Mouse (Mus musculus) forebrain, postnatal 0 days (tissue): Measurements from ENCODE around the gene Sdc3. TPM values are rescaled to one million over a fixed set of nuclear protein-coding genes. Genes with fewer than 3 reads are reported as not detected.
A peak's percentile ranks its signal among the peaks of the same experiment; 100 is the strongest.

Experiments
- ATAC-seq: fragments of 200-750 bp; cut with Nextera tagmentation; 2 replicates; pipeline ENCODE4 v1.8.0; 2017; ENCODE audit warnings: mild to moderate bottlenecking, moderate library complexity
- DNase-seq: peaks from one replicate; pipeline ENCODE4 v3.0.0-alpha.2; 2015
- H3K27ac ChIP-seq: fragments of 300-500 bp; sonication (generic); 2 replicates; pipeline ENCODE4 v1.5.1; 2014; ENCODE audit warnings: low read depth, mild to moderate bottlenecking, antibody characterized with exemption, low read length, moderate library complexity, mixed read lengths
- H3K27me3 ChIP-seq: fragments of 300-500 bp; sonication (generic); 2 replicates; pipeline ENCODE4 v1.6.1; 2014; ENCODE audit warnings: mild to moderate bottlenecking, low read length, mixed read lengths; ENCODE audit not compliant: insufficient read depth
- H3K36me3 ChIP-seq: fragments of 300-500 bp; sonication (generic); 2 replicates; pipeline ENCODE4 v1.6.1; 2014; ENCODE audit warnings: mild to moderate bottlenecking, moderate library complexity; ENCODE audit not compliant: insufficient read depth
- H3K4me1 ChIP-seq: fragments of 300-500 bp; sonication (generic); 2 replicates; pipeline ENCODE4 v1.6.1; 2014; ENCODE audit warnings: antibody characterized with exemption; ENCODE audit not compliant: insufficient read depth
- H3K4me2 ChIP-seq: fragments of 300-500 bp; sonication (generic); 2 replicates; pipeline ENCODE4 v1.6.1; 2014; ENCODE audit warnings: low read depth, mild to moderate bottlenecking, moderate library complexity
- H3K4me3 ChIP-seq: fragments of 300-500 bp; sonication (generic); 2 replicates; pipeline ENCODE4 v1.5.1; 2014; ENCODE audit warnings: low read depth, low read length, mixed read lengths
- H3K9ac ChIP-seq: fragments of 300-500 bp; sonication (generic); 2 replicates; pipeline ENCODE4 v1.6.1; 2014; ENCODE audit warnings: mild to moderate bottlenecking
- H3K9me3 ChIP-seq: fragments of 300-500 bp; sonication (generic); 2 replicates; pipeline ENCODE4 v1.6.1; 2016; ENCODE audit warnings: low read length
- CTCF ChIP-seq: sonication (generic); IDR thresholded peaks from 2 replicates; pipeline ENCODE4 v1.5.1; 2016; ENCODE audit warnings: antibody characterized with exemption, control low read depth, low read depth
- WGBS: fragments of 180-500 bp; shearing (Covaris S2); extraction: QIAGEN DNeasy Blood & Tissue Kit; methylation state at CpG from one replicate; pipeline ENCODE4 v1.1.7; 2014; 5-methylcytosine and 5-hydroxymethylcytosine counted together
- polyA plus RNA-seq: library from polyadenylated mRNA; unstranded; fragments of >200 nt; fragmentation: Nextera tagmentation; extraction: Ambion mirVana; gene quantifications from 2 replicates; pipeline ENCODE4 v1.2.1, GENCODE M21; 2015
- total RNA-seq: library from RNA; depleted of rRNA; stranded (reverse); fragments of >200 nt; gene quantifications from 2 replicates; pipeline ENCODE4 v1.2.3, GENCODE M21; 2014

Sdc3 gene
- total and polyA plus RNA-seq, 2 experiments from 2014 or later = 204 to 421 TPM

- Histone ChIP-seq H3K4me1 (0 out of 2 replicates have a peak, but pooled peaks cover 9% of the 10 kb centered on the region), H3K4me3 (0 out of 2 replicates have a peak overlapping the region, but pooled peaks have one; percentile 5), H3K27me3 (no peaks in the 10 kb centered on the region), H3K27ac (no peak overlapping the region), H3K9ac (0 out of 2 replicates have a peak overlapping the region, but pooled peaks have one; percentile 14), H3K9me3 (no peaks in the 10 kb centered on the region), H3K36me3 (no peaks in the 10 kb centered on the region), H3K4me2 (peak overlapping the region; percentile 39)
- TF ChIP-seq CTCF = no peak
- WGBS = 5% methylated on average over 20 of the region's 20 CpGs
- peak; percentile 79 for ATAC-seq
- DNase-seq = peak; percentile 66
Observed at GRCm38 (mm10) chr4:130836281-130837061, 44.1 kb downstream of the Sdc3 start.

GRCm38 (mm10) chr4:130838585-130838984 is 46.2 kb downstream of the Sdc3 start:
- DNase-seq (no peak), ATAC-seq (no peak)
- no peak for TF ChIP-seq CTCF
- Histone ChIP-seq H3K36me3 (no peaks in the 10 kb centered on the region), H3K27me3 (no peaks in the 10 kb centered on the region), H3K27ac (no peak overlapping the region), H3K4me1 (0 out of 2 replicates have a peak, but pooled peaks cover 9% of the 10 kb centered on the region), H3K4me3 (no peak overlapping the region), H3K9ac (no peak overlapping the region), H3K9me3 (no peaks in the 10 kb centered on the region), H3K4me2 (no peak overlapping the region)
- WGBS = 43% methylated on average over 11 of the region's 11 CpGs

GRCm38 (mm10) chr4:130841107-130841840 is 48.9 kb downstream of the Sdc3 start:
- Histone ChIP-seq H3K9me3 (no peaks in the 10 kb centered on the region), H3K4me3 (no peak overlapping the region), H3K27ac (no peak overlapping the region), H3K9ac (no peak overlapping the region), H3K27me3 (no peaks in the 10 kb centered on the region), H3K4me2 (no peak overlapping the region), H3K4me1 (0 out of 2 replicates have a peak, but pooled peaks cover 5% of the 10 kb centered on the region), H3K36me3 (no peaks in the 10 kb centered on the region)
- peak; percentile 65 for DNase-seq
- 44% methylated on average over 8 of the region's 8 CpGs for WGBS
- ATAC-seq = peak; percentile 81
- no peak for TF ChIP-seq CTCF

- no peak for ATAC-seq
- H3K4me3 ChIP-seq = no peak overlapping the region
- H3K9me3 ChIP-seq = no peaks in the 10 kb centered on the region
- 69% methylated on average over 14 of the region's 14 CpGs for WGBS
- no peak for TF ChIP-seq CTCF
- H3K27me3 ChIP-seq = no peaks in the 10 kb centered on the region
- H3K4me1 ChIP-seq = no peaks in the 10 kb centered on the region
- no peak overlapping the region for H3K27ac ChIP-seq
- H3K9ac ChIP-seq = no peak overlapping the region
- no peak overlapping the region for H3K4me2 ChIP-seq
- no peak for DNase-seq
- no peaks in the 10 kb centered on the region for H3K36me3 ChIP-seq
Observed at GRCm38 (mm10) chr4:130848814-130849213, 56.5 kb downstream of the Sdc3 start.

GRCm38 (mm10) chr4:130857661-130858060 is 65.3 kb downstream of the Sdc3 start:
- Histone ChIP-seq H3K9ac (no peak overlapping the region), H3K36me3 (no peaks in the 10 kb centered on the region), H3K27ac (no peak overlapping the region), H3K9me3 (no peaks in the 10 kb centered on the region), H3K4me2 (no peak overlapping the region), H3K4me3 (no peak overlapping the region), H3K4me1 (peaks cover 11% of the 10 kb centered on the region), H3K27me3 (no peaks in the 10 kb centered on the region)
- no peak for DNase-seq
- 61% methylated on average over 8 of the region's 8 CpGs for WGBS
- peak; percentile 40; the same call in 1 of the 2 replicates for TF ChIP-seq CTCF
- ATAC-seq = no peak

GRCm38 (mm10) chr4:130858880-130859279 is 66.5 kb downstream of the Sdc3 start:
- ATAC-seq (no peak), DNase-seq (no peak)
- Histone ChIP-seq H3K9me3 (no peaks in the 10 kb centered on the region), H3K27ac (no peak overlapping the region), H3K36me3 (no peaks in the 10 kb centered on the region), H3K4me2 (no peak overlapping the region), H3K27me3 (no peaks in the 10 kb centered on the region), H3K4me3 (no peak overlapping the region), H3K4me1 (peaks cover 11% of the 10 kb centered on the region), H3K9ac (no peak overlapping the region)
- no peak for TF ChIP-seq CTCF
- WGBS = 93% methylated on average over 7 of the region's 7 CpGs

GRCm38 (mm10) chr4:130859467-130859866 is 67.1 kb downstream of the Sdc3 start:
- no peak for TF ChIP-seq CTCF
- 68% methylated on average over 8 of the region's 8 CpGs for whole genome bisulfite sequencing
- H3K4me3 ChIP-seq = no peak overlapping the region
- peaks cover 11% of the 10 kb centered on the region for H3K4me1 ChIP-seq
- no peak overlapping the region for H3K4me2 ChIP-seq
- H3K27ac ChIP-seq = no peak overlapping the region
- no peaks in the 10 kb centered on the region for H3K27me3 ChIP-seq
- ATAC-seq (no peak), DNase-seq (no peak)
- no peaks in the 10 kb centered on the region for H3K9me3 ChIP-seq
- H3K9ac ChIP-seq = no peak overlapping the region
- H3K36me3 ChIP-seq = no peaks in the 10 kb centered on the region
